Mouse (Mus musculus) stomach, embryonic 14.5 days (tissue): ENCODE data around the gene Gas6. TPM values are rescaled to one million over a fixed set of nuclear protein-coding genes. Genes with fewer than 3 reads are reported as not detected.

ENCODE experiments used
- ATAC-seq: fragments of 200-750 bp; cut with Nextera tagmentation; 2 replicates; pipeline ENCODE4 v1.8.0; 2017; ENCODE audit warnings: low read depth, moderate TSS enrichment; ENCODE audit not compliant: insufficient number of reproducible peaks, insufficient read depth, low FRiP score
- H3K27ac ChIP-seq: fragments of 300-500 bp; sonication (generic); 2 replicates; pipeline ENCODE4 v1.5.1; 2014; ENCODE audit warnings: mild to moderate bottlenecking, low read length, moderate library complexity, mixed read lengths
- H3K27me3 ChIP-seq: fragments of 300-500 bp; sonication (generic); 2 replicates; pipeline ENCODE4 v1.6.1; 2014; ENCODE audit warnings: low read length, control low read depth, mixed read lengths; ENCODE audit not compliant: control insufficient read depth, insufficient read depth
- H3K36me3 ChIP-seq: fragments of 300-500 bp; sonication (generic); 2 replicates; pipeline ENCODE4 v1.6.1; 2014; ENCODE audit warnings: mild to moderate bottlenecking, control low read depth, low read length, moderate library complexity, mixed read lengths; ENCODE audit not compliant: control insufficient read depth, insufficient read depth
- H3K4me1 ChIP-seq: fragments of 300-500 bp; sonication (generic); 2 replicates; pipeline ENCODE4 v1.6.1; 2014; ENCODE audit warnings: low read length, control low read depth, mixed read lengths; ENCODE audit not compliant: control insufficient read depth, insufficient read depth
- H3K4me2 ChIP-seq: fragments of 300-500 bp; sonication (generic); replicated peaks from 2 replicates; pipeline ENCODE4 v1.6.1; 2014; ENCODE audit warnings: low read depth, low read length, control low read depth
- H3K4me3 ChIP-seq: fragments of 300-500 bp; sonication (generic); 2 replicates; pipeline ENCODE4 v1.5.1; 2014; ENCODE audit warnings: low read depth, low read length, control low read depth
- H3K9ac ChIP-seq: fragments of 300-500 bp; sonication (generic); replicated peaks from 2 replicates; pipeline ENCODE4 v1.6.1; 2014; ENCODE audit warnings: low read depth, mild to moderate bottlenecking, control low read depth, low read length, moderate library complexity, mixed read lengths
- H3K9me3 ChIP-seq: fragments of 300-500 bp; sonication (generic); 2 replicates; pipeline ENCODE4 v1.6.1; 2016; ENCODE audit warnings: low read depth, low read length, control low read depth; ENCODE audit not compliant: control insufficient read depth
- WGBS: fragments of 180-500 bp; shearing (Covaris S2); extraction: QIAGEN DNeasy Blood & Tissue Kit; methylation state at CpG from one replicate; pipeline ENCODE4 v1.1.7; 2014; 5-methylcytosine and 5-hydroxymethylcytosine counted together
- polyA plus RNA-seq: library from polyadenylated mRNA; unstranded; fragments of >200 nt; fragmentation: Nextera tagmentation; extraction: Ambion mirVana; gene quantifications from 2 replicates; pipeline ENCODE4 v1.2.1, GENCODE M21; 2014

The Gas6 gene
- polyA plus RNA-seq, 1 experiment from 2014 or later: 67.7 TPM

DNA sequence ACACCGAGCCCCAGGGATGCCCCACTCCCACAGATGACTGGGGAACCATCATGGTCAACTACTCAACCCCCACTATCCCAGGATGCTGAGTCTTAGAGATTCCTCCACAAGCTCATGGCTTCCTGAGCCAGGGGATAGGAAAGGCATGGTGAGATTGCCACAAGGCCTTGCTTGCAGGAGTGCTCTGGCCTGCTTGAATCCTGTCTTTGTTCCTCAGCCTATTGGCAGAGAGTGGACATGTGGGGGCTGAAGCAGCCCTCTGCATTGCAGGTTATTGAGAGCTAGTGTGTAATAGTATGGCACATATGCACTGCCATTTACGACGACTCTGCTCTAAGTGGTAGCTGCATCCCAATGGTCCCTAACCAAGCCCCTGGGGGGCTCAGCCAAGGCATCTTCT, 36.1 kb upstream of the Gas6 start:
- H3K9ac ChIP-seq: no peak overlapping the region
- peak overlapping the region; percentile 81 for H3K27ac ChIP-seq
- no peak for ATAC-seq
- H3K4me1 ChIP-seq: peaks cover 32% of the 10 kb centered on the region
- no peak overlapping the region for H3K4me3 ChIP-seq
- H3K9me3 ChIP-seq: no peaks in the 10 kb centered on the region; the same call in 1 of the 2 replicates
- 79% methylated on average over 3 of the region's 3 CpGs for WGBS
- no peaks in the 10 kb centered on the region for H3K36me3 ChIP-seq
- H3K4me2 ChIP-seq: no peak overlapping the region
- no peaks in the 10 kb centered on the region for H3K27me3 ChIP-seq

GRCm38 (mm10) chr8:13529891-13530316, 35.6 kb upstream of the Gas6 start:
- Histone ChIP-seq H3K27me3 (no peaks in the 10 kb centered on the region), H3K4me1 (peaks cover 32% of the 10 kb centered on the region), H3K27ac (peak overlapping the region; percentile 81), H3K9me3 (no peaks in the 10 kb centered on the region; the same call in 1 of the 2 replicates), H3K36me3 (no peaks in the 10 kb centered on the region), H3K4me2 (no peak overlapping the region), H3K4me3 (no peak overlapping the region), H3K9ac (no peak overlapping the region)
- peak; percentile 53; the same call in 1 of the 2 replicates for ATAC-seq
- 43% methylated on average over 7 of the region's 7 CpGs for WGBS

DNA sequence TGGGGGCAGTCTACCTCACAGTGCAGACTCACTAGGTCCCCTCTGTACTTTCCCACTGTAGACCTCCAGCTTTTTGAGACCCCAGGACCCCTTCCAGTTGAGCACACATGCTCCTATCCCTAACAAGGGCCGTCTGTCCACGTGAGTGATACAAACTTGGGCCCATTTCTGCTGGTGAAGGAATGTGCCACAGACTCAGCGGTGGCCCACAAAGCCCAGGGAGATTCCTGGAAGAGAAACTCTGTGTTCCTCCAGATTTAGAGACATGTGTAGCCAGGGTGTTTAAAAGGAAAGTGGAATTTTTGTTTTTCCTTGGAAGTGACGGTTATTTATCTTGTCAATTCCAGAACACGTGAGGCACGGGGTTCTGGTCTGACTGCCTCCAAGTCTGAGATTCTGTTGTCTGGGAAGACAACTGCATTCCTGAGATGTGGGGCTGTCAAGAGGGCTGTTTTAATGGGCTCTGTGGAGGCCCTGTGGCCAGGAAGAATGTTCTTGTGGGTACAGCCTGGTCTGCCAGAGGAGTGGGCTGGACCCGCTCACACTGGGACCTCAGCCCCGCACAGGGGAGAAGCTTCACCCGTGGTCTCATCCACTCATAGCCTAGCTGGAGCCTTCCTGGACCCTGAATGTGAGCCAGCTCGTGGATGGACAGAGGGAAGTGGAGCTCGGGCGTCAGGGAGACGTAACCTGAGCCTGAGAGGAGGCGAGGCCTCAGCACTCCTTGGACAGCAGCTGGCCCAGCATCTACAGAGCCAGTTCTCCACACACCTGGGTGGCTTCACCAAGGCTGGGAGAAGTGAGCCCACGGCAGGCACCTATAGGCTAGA, 34.9 kb upstream of the Gas6 start:
- peak overlapping the region; percentile 81 for H3K27ac ChIP-seq
- H3K36me3 ChIP-seq: no peaks in the 10 kb centered on the region
- 48% methylated on average over 15 of the region's 15 CpGs for WGBS
- H3K9ac ChIP-seq: no peak overlapping the region
- no peak overlapping the region for H3K4me3 ChIP-seq
- no peaks in the 10 kb centered on the region; the same call in 1 of the 2 replicates for H3K9me3 ChIP-seq
- ATAC-seq: peak; percentile 59
- no peak overlapping the region for H3K4me2 ChIP-seq
- H3K27me3 ChIP-seq: no peaks in the 10 kb centered on the region
- peaks cover 32% of the 10 kb centered on the region for H3K4me1 ChIP-seq

DNA sequence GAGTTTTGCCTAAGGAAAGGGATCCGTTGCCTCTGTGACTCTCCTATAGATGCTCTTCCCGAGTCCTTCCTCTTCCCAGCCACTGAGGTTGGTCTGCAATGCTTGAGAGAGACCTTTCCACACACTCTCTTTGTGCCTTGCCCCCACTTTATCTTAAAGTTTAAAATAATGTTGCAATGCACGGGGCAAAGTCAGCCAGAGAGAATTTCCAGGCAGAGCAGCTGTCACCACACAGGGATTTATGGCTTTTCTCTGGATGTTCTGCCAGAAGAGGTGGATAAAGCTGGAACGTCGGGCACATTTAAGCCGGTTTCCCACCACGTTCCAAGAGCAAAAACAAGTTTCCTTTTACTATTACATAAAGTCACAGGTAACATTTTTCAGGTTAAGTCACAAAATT, 27.1 kb upstream of the Gas6 start:
- no peak overlapping the region for H3K9ac ChIP-seq
- H3K4me2 ChIP-seq: no peak overlapping the region
- H3K4me3 ChIP-seq: no peak overlapping the region
- H3K36me3 ChIP-seq: no peaks in the 10 kb centered on the region
- H3K27ac ChIP-seq: no peak overlapping the region
- WGBS: 26% methylated on average over 7 of the region's 7 CpGs
- peaks cover 1% of the 10 kb centered on the region; the same call in 1 of the 2 replicates for H3K4me1 ChIP-seq
- 0 out of 2 replicates have a peak, but pooled peaks have one; percentile 23 for ATAC-seq
- H3K9me3 ChIP-seq: no peaks in the 10 kb centered on the region
- H3K27me3 ChIP-seq: no peaks in the 10 kb centered on the region

DNA sequence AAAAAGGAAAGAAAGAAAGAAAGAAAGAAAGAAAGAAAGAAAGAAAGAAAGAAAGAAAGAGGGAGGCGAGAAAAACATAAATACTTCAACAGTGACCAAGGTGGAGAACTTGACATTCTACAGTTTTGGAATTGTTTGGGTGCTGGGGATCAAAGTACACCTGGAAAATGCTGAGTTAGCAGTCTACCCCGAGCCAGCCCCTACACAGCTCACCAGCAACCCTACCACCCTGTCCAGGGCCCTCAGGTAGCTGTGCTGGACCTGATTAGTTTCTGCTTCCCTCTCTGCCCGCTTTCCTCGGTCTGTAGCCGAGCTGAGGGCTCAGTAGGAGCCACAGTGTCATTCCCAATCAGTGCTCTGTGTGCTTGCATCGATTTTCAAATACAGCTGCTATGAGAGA, 26.1 kb upstream of the Gas6 start:
- H3K36me3 ChIP-seq: no peaks in the 10 kb centered on the region
- H3K27me3 ChIP-seq: no peaks in the 10 kb centered on the region
- WGBS: 61% methylated on average over 6 of the region's 6 CpGs
- no peaks in the 10 kb centered on the region for H3K9me3 ChIP-seq
- no peak overlapping the region for H3K27ac ChIP-seq
- no peak overlapping the region for H3K4me2 ChIP-seq
- no peak for ATAC-seq
- no peak overlapping the region for H3K4me3 ChIP-seq
- peaks cover 3% of the 10 kb centered on the region; the same call in 1 of the 2 replicates for H3K4me1 ChIP-seq
- H3K9ac ChIP-seq: no peak overlapping the region

GRCm38 (mm10) chr8:13519503-13519902, 25.2 kb upstream of the Gas6 start:
- no peaks in the 10 kb centered on the region for H3K9me3 ChIP-seq
- no peak for ATAC-seq
- WGBS: 57% methylated on average over 9 of the region's 9 CpGs

GRCm38 (mm10) chr8:13517284-13517781, 23.0 kb upstream of the Gas6 start:
- Histone ChIP-seq H3K4me2 (no peak overlapping the region), H3K27ac (peak overlapping the region; percentile 21; the same call in 1 of the 2 replicates), H3K9ac (no peak overlapping the region), H3K27me3 (no peaks in the 10 kb centered on the region), H3K36me3 (no peaks in the 10 kb centered on the region), H3K4me1 (peaks cover 11% of the 10 kb centered on the region), H3K4me3 (no peak overlapping the region), H3K9me3 (no peaks in the 10 kb centered on the region)
- 80% methylated on average over 6 of the region's 6 CpGs for WGBS
- ATAC-seq: no peak

More at GRCm38 (mm10) chr8:13519503-13519902, 25.2 kb upstream of the Gas6 start:
- peaks cover 3% of the 10 kb centered on the region; the same call in 1 of the 2 replicates for H3K4me1 ChIP-seq
- H3K27ac ChIP-seq: no peak overlapping the region
- no peak overlapping the region for H3K4me3 ChIP-seq
- H3K27me3 ChIP-seq: no peaks in the 10 kb centered on the region
- no peak overlapping the region for H3K9ac ChIP-seq
- no peaks in the 10 kb centered on the region for H3K36me3 ChIP-seq
- H3K4me2 ChIP-seq: no peak overlapping the region

DNA sequence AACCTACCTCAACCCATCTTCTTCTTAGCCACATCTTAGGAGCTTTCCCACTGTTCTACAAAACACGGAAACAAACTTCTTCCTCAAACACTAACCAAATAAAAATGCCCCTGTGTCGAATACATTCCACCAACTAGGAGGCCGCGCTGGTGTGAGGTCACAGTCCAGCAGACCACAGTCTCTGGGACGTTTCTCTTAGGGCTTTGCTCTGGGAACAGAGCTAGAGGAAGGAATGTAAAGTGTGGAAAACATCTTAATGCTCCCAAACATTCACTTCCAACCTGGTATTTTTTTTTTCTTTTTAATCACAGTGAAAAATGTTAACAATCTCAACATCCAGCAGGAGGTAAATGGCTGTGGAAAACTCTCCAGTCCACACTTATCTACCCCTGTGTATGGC, 22.4 kb upstream of the Gas6 start:
- Histone ChIP-seq H3K27ac (peak overlapping the region; percentile 24; the same call in 1 of the 2 replicates), H3K4me1 (peaks cover 14% of the 10 kb centered on the region), H3K4me3 (no peak overlapping the region), H3K9me3 (no peaks in the 10 kb centered on the region), H3K36me3 (no peaks in the 10 kb centered on the region), H3K27me3 (no peaks in the 10 kb centered on the region), H3K4me2 (no peak overlapping the region), H3K9ac (no peak overlapping the region)
- no peak for ATAC-seq
- WGBS: 67% methylated on average over 5 of the region's 5 CpGs
